Mouse (Mus musculus) CD8-positive naive resting alpha-beta T cell, adult 57 days (primary cell): ENCODE measurements around the gene Atg2a. TPM values are rescaled to one million over a fixed set of nuclear protein-coding genes. Genes with fewer than 3 reads are reported as not detected.

Experiments used
- total RNA-seq: library from RNA; stranded (reverse); gene quantifications from one replicate; pipeline ENCODE4 v1.2.4, GENCODE M21; 2023

The Atg2a gene
- total RNA-seq = 156 TPM

GRCm38 (mm10) chr19:6241274-6242107 lies at the start of gene Atg2a:
Gene Atg2a, plus strand, starts transcription at chr19:6241668.

GRCm38 (mm10) chr19:6226135-6226534 lies 15.3 kb upstream of the Atg2a start, which contains the start of gene Gpha2:
Gene Gpha2, plus strand, starts transcription at chr19:6226380.

GRCm38 (mm10) chr19:6235084-6236052 lies 6.1 kb upstream of the Atg2a start, which contains the start of gene Ppp2r5b:
Gene Ppp2r5b, minus strand, starts transcription at chr19:6235872.

GRCm38 (mm10) chr19:6276426-6277421 lies 35.3 kb downstream of the Atg2a start, which contains the start of gene Ehd1:
Gene Ehd1, plus strand, starts transcription at chr19:6276725.

GRCm38 (mm10) chr19:6306137-6306551 lies 64.7 kb downstream of the Atg2a start, which contains the start of gene Cdc42bpg:
Gene Cdc42bpg, plus strand, starts transcription at chr19:6306456.

Other genes with a start within 250 kb of the Atg2a start
- gene Capn1, start 225.8 kb upstream of the Atg2a start, total RNA-seq = 143 TPM
- 46.9 TPM for gene Syvn1, start 195.1 kb upstream of the Atg2a start, total RNA-seq
- 18.0 TPM for gene Mrpl49, start 183.9 kb upstream of the Atg2a start, total RNA-seq
- 3,401 TPM for gene Fau, start 183.8 kb upstream of the Atg2a start, total RNA-seq
- 11.9 TPM for gene Znhit2, start 180.5 kb upstream of the Atg2a start, total RNA-seq
- 18.8 TPM for gene Tm7sf2, start 173.3 kb upstream of the Atg2a start, total RNA-seq
- gene Vps51, start 164.4 kb upstream of the Atg2a start, total RNA-seq = 110 TPM
- gene Tmem262, start 161.6 kb upstream of the Atg2a start, total RNA-seq = not detected
- gene Gm28374, start 159.4 kb upstream of the Atg2a start, total RNA-seq = not detected
- gene Zfpl1, start 156.7 kb upstream of the Atg2a start, total RNA-seq = 44.0 TPM
- 0.89 TPM for gene Cdca5, start 156.7 kb upstream of the Atg2a start, total RNA-seq
- not detected for gene AC131692.1, start 147.2 kb upstream of the Atg2a start, total RNA-seq
- not detected for gene Naaladl1, start 135.9 kb upstream of the Atg2a start, total RNA-seq
- gene Sac3d1, start 123.0 kb upstream of the Atg2a start, total RNA-seq = 9.6 TPM
- gene Snx15, start 113.4 kb upstream of the Atg2a start, total RNA-seq = 32.0 TPM
- not detected for gene Batf2, start 100.7 kb upstream of the Atg2a start, total RNA-seq
- gene Arl2, start 100.1 kb upstream of the Atg2a start, total RNA-seq = 26.0 TPM
- gene Majin, start 57.3 kb upstream of the Atg2a start, total RNA-seq = not detected
- not detected for gene Gpha2, start 15.3 kb upstream of the Atg2a start, total RNA-seq
- 21.7 TPM for gene Ppp2r5b, start 5.8 kb upstream of the Atg2a start, total RNA-seq
- 86.5 TPM for gene Ehd1, start 35.1 kb downstream of the Atg2a start, total RNA-seq
- gene Cdc42bpg, start 64.8 kb downstream of the Atg2a start, total RNA-seq = 9.1 TPM
- 46.4 TPM for gene Men1, start 93.3 kb downstream of the Atg2a start, total RNA-seq
- 585 TPM for gene Map4k2, start 99.5 kb downstream of the Atg2a start, total RNA-seq
- gene Sf1, start 122.0 kb downstream of the Atg2a start, total RNA-seq = 936 TPM
- gene Pygm, start 142.7 kb downstream of the Atg2a start, total RNA-seq = 20.2 TPM
- 721 TPM for gene Rasgrp2, start 157.7 kb downstream of the Atg2a start, total RNA-seq
- 0.49 TPM for gene Nrxn2, start 177.1 kb downstream of the Atg2a start, total RNA-seq